Mouse (Mus musculus) hindbrain, embryonic 12.5 days (tissue): ENCODE measurements around the gene Rbfox1. TPM values are rescaled to one million over a fixed set of nuclear protein-coding genes. Genes with fewer than 3 reads are reported as not detected.

Experiments used
- ATAC-seq: fragments of 200-750 bp; cut with Nextera tagmentation; 2 replicates; pipeline ENCODE4 v1.8.0; 2017; ENCODE audit warnings: moderate TSS enrichment; ENCODE audit not compliant: low FRiP score
- H3K27ac ChIP-seq: fragments of 300-500 bp; sonication (generic); 2 replicates; pipeline ENCODE4 v1.5.1; 2016; ENCODE audit warnings: mild to moderate bottlenecking
- H3K27me3 ChIP-seq: fragments of 300-500 bp; sonication (generic); 2 replicates; pipeline ENCODE4 v1.6.1; 2016; ENCODE audit warnings: mild to moderate bottlenecking
- H3K36me3 ChIP-seq: fragments of 300-500 bp; sonication (generic); 2 replicates; pipeline ENCODE4 v1.6.1; 2016; ENCODE audit warnings: mild to moderate bottlenecking
- H3K4me1 ChIP-seq: fragments of 300-500 bp; sonication (generic); 2 replicates; pipeline ENCODE4 v1.6.1; 2016
- H3K4me2 ChIP-seq: fragments of 300-500 bp; sonication (generic); replicated peaks from 2 replicates; pipeline ENCODE4 v1.6.1; 2016; ENCODE audit warnings: mild to moderate bottlenecking
- H3K4me3 ChIP-seq: fragments of 300-500 bp; sonication (generic); 2 replicates; pipeline ENCODE4 v1.5.1; 2016; ENCODE audit warnings: mild to moderate bottlenecking
- H3K9ac ChIP-seq: fragments of 300-500 bp; sonication (generic); 2 replicates; pipeline ENCODE4 v1.6.1; 2016; ENCODE audit warnings: mild to moderate bottlenecking, moderate library complexity
- H3K9me3 ChIP-seq: fragments of 300-500 bp; sonication (generic); replicated peaks from 2 replicates; pipeline ENCODE4 v1.6.1; 2016; ENCODE audit warnings: mild to moderate bottlenecking
- WGBS: fragments of 180-500 bp; shearing (Covaris S2); methylation state at CpG from one replicate; pipeline ENCODE4 v1.1.7; 2016; 5-methylcytosine and 5-hydroxymethylcytosine counted together
- polyA plus RNA-seq: library from polyadenylated mRNA; unstranded; fragments of >200 nt; fragmentation: Nextera tagmentation; extraction: Ambion mirVana; gene quantifications from 2 replicates; pipeline ENCODE4 v1.2.1, GENCODE M21; 2016

The Rbfox1 gene
- polyA plus RNA-seq, 1 experiment from 2014 or later, result 50.1 TPM

- Histone ChIP-seq H3K4me1 (peaks cover 13% of the 10 kb centered on the region), H3K27me3 (peaks cover 24% of the 10 kb centered on the region), H3K36me3 (no peaks in the 10 kb centered on the region), H3K27ac (no peak overlapping the region), H3K9ac (no peak overlapping the region), H3K9me3 (no peaks in the 10 kb centered on the region), H3K4me2 (no peak overlapping the region), H3K4me3 (no peak overlapping the region)
- ATAC-seq, result no peak
- 53% methylated on average over 8 of the region's 8 CpGs for WGBS
These were observed 1151.8 kb downstream of the Rbfox1 start for GRCm38 (mm10) chr16:7036988-7037387.

- Histone ChIP-seq H3K4me1 (peaks cover 13% of the 10 kb centered on the region), H3K36me3 (no peaks in the 10 kb centered on the region), H3K27ac (peak overlapping the region; percentile 79), H3K9me3 (no peaks in the 10 kb centered on the region), H3K9ac (peak overlapping the region; percentile 69), H3K4me3 (peak overlapping the region; percentile 45), H3K4me2 (peak overlapping the region; percentile 76), H3K27me3 (peaks cover 24% of the 10 kb centered on the region)
- under 1% methylated on average over 18 of the region's 18 CpGs for WGBS
- ATAC-seq, result peak; percentile 49; the same call in 1 of the 2 replicates
These were observed 1153.6 kb downstream of the Rbfox1 start for GRCm38 (mm10) chr16:7038639-7039260.

GRCm38 (mm10) chr16:7039404-7040367 is 1154.5 kb downstream of the Rbfox1 start:
- 1% methylated on average over 29 of the region's 30 CpGs for WGBS
- H3K27me3 ChIP-seq, result peaks cover 24% of the 10 kb centered on the region
- H3K36me3 ChIP-seq, result no peaks in the 10 kb centered on the region
- H3K4me1 ChIP-seq, result peaks cover 19% of the 10 kb centered on the region
- peak overlapping the region; percentile 79 for H3K27ac ChIP-seq
- 0 out of 2 replicates have a peak, but pooled peaks have one; percentile 39 for ATAC-seq
- peak overlapping the region; percentile 76 for H3K4me2 ChIP-seq
- peak overlapping the region; percentile 45 for H3K4me3 ChIP-seq
- H3K9ac ChIP-seq, result peak overlapping the region; percentile 69
- no peaks in the 10 kb centered on the region for H3K9me3 ChIP-seq

GRCm38 (mm10) chr16:7040691-7041090 is 1155.5 kb downstream of the Rbfox1 start:
- Histone ChIP-seq H3K27ac (peak overlapping the region; percentile 79), H3K4me3 (peak overlapping the region; percentile 45), H3K9ac (no peak overlapping the region), H3K27me3 (peaks cover 22% of the 10 kb centered on the region), H3K4me1 (peaks cover 29% of the 10 kb centered on the region), H3K9me3 (no peaks in the 10 kb centered on the region), H3K4me2 (peak overlapping the region; percentile 76), H3K36me3 (no peaks in the 10 kb centered on the region)
- ATAC-seq, result no peak
- 15% methylated on average over 6 of the region's 6 CpGs for WGBS

GRCm38 (mm10) chr16:7047421-7047820 is 1162.3 kb downstream of the Rbfox1 start:
- Histone ChIP-seq H3K36me3 (no peaks in the 10 kb centered on the region), H3K9me3 (no peaks in the 10 kb centered on the region), H3K27ac (no peak overlapping the region), H3K27me3 (no peaks in the 10 kb centered on the region), H3K4me1 (peaks cover 44% of the 10 kb centered on the region), H3K9ac (no peak overlapping the region), H3K4me2 (no peak overlapping the region), H3K4me3 (no peak overlapping the region)
- 75% methylated on average over 2 of the region's 2 CpGs for WGBS
- no peak for ATAC-seq

GRCm38 (mm10) chr16:7049162-7049971 is 1164.2 kb downstream of the Rbfox1 start:
- Histone ChIP-seq H3K4me2 (peak overlapping the region; percentile 42), H3K4me3 (no peak overlapping the region), H3K9ac (no peak overlapping the region), H3K27me3 (no peaks in the 10 kb centered on the region), H3K36me3 (no peaks in the 10 kb centered on the region), H3K27ac (0 out of 2 replicates have a peak overlapping the region, but pooled peaks have one; percentile 31), H3K9me3 (no peaks in the 10 kb centered on the region), H3K4me1 (peaks cover 42% of the 10 kb centered on the region)
- 6% methylated on average over 18 of the region's 18 CpGs for WGBS
- ATAC-seq, result 0 out of 2 replicates have a peak, but pooled peaks have one; percentile 18

GRCm38 (mm10) chr16:7050945-7051344 is 1165.8 kb downstream of the Rbfox1 start:
- no peaks in the 10 kb centered on the region for H3K9me3 ChIP-seq
- ATAC-seq, result peak; percentile 62; the same call in 1 of the 2 replicates
- peaks cover 28% of the 10 kb centered on the region for H3K4me1 ChIP-seq
- H3K4me3 ChIP-seq, result no peak overlapping the region
- H3K36me3 ChIP-seq, result no peaks in the 10 kb centered on the region
- no peaks in the 10 kb centered on the region for H3K27me3 ChIP-seq
- no peak overlapping the region for H3K9ac ChIP-seq
- H3K4me2 ChIP-seq, result no peak overlapping the region
- WGBS, result 59% methylated on average over 9 of the region's 9 CpGs
- H3K27ac ChIP-seq, result peak overlapping the region; percentile 60

- H3K4me3 ChIP-seq, result no peak overlapping the region
- 69% methylated on average over 9 of the region's 9 CpGs for WGBS
- no peak for ATAC-seq
- H3K9me3 ChIP-seq, result no peaks in the 10 kb centered on the region
- H3K27me3 ChIP-seq, result no peaks in the 10 kb centered on the region
- H3K27ac ChIP-seq, result peak overlapping the region; percentile 60; the same call in 1 of the 2 replicates
- H3K4me2 ChIP-seq, result peak overlapping the region; percentile 2; the same call in 1 of the 2 replicates
- peaks cover 28% of the 10 kb centered on the region for H3K4me1 ChIP-seq
- no peak overlapping the region for H3K9ac ChIP-seq
- no peaks in the 10 kb centered on the region for H3K36me3 ChIP-seq
These were observed 1166.8 kb downstream of the Rbfox1 start for GRCm38 (mm10) chr16:7051991-7052390.

GRCm38 (mm10) chr16:7052408-7052807 is 1167.3 kb downstream of the Rbfox1 start:
- Histone ChIP-seq H3K9ac (no peak overlapping the region), H3K27ac (0 out of 2 replicates have a peak overlapping the region, but pooled peaks have one; percentile 13)
- 20% methylated on average over 9 of the region's 9 CpGs for WGBS

GRCm38 (mm10) chr16:7057789-7058188 is 1172.6 kb downstream of the Rbfox1 start:
- Histone ChIP-seq H3K9me3 (no peaks in the 10 kb centered on the region), H3K9ac (no peak overlapping the region), H3K4me1 (peaks cover 4% of the 10 kb centered on the region), H3K27ac (no peak overlapping the region), H3K27me3 (no peaks in the 10 kb centered on the region), H3K36me3 (no peaks in the 10 kb centered on the region), H3K4me2 (no peak overlapping the region), H3K4me3 (no peak overlapping the region)
- ATAC-seq, result no peak
- WGBS, result 82% methylated on average over 3 of the region's 3 CpGs

More at GRCm38 (mm10) chr16:7052408-7052807, 1167.3 kb downstream of the Rbfox1 start:
- peak; percentile 46; the same call in 1 of the 2 replicates for ATAC-seq
- Histone ChIP-seq H3K4me3 (no peak overlapping the region), H3K9me3 (no peaks in the 10 kb centered on the region), H3K4me1 (peaks cover 28% of the 10 kb centered on the region), H3K36me3 (no peaks in the 10 kb centered on the region), H3K27me3 (no peaks in the 10 kb centered on the region), H3K4me2 (peak overlapping the region; percentile 2; the same call in 1 of the 2 replicates)

- Histone ChIP-seq H3K4me3 (no peak overlapping the region), H3K4me2 (no peak overlapping the region)
- 89% methylated on average over 1 of the region's 1 CpGs for WGBS
These were observed 1173.4 kb downstream of the Rbfox1 start for GRCm38 (mm10) chr16:7058556-7058955.

More at GRCm38 (mm10) chr16:7058556-7058955, 1173.4 kb downstream of the Rbfox1 start:
- ATAC-seq, result no peak
- Histone ChIP-seq H3K9ac (no peak overlapping the region), H3K9me3 (no peaks in the 10 kb centered on the region), H3K27me3 (no peaks in the 10 kb centered on the region), H3K36me3 (no peaks in the 10 kb centered on the region), H3K27ac (no peak overlapping the region), H3K4me1 (peaks cover 4% of the 10 kb centered on the region; the same call in 1 of the 2 replicates)
